Mouse (Mus musculus) CH12.LX (cell line): Measurements from ENCODE around the gene Gm45623.

ENCODE experiments used
- CHD1 ChIP-seq: IDR thresholded peaks from 2 replicates; pipeline ENCODE4 v1.6.1; 2012; ENCODE audit warnings: low read depth, low read length, improper control_type of control experiment, inconsistent platforms
- CTCF ChIP-seq, 2 experiments: IDR thresholded peaks in 1 of 2; conservative IDR thresholded peaks in 1 of 2; 2 replicates each; pipeline ENCODE4 v1.5.1; 2011 to 2012; ENCODE audit warnings: low read depth in 2 of 2, low read length in 2 of 2, improper control_type of control experiment in 1 of 2, inconsistent platforms in 1 of 2, mild to moderate bottlenecking in 1 of 2, moderate library complexity in 1 of 2
- ETS1 ChIP-seq: conservative IDR thresholded peaks from 2 replicates; pipeline ENCODE4 v1.6.1; 2012; ENCODE audit warnings: low read depth, mild to moderate bottlenecking, inconsistent platforms, low read length, improper control_type of control experiment, moderate library complexity
- MAX ChIP-seq: IDR thresholded peaks from 2 replicates; pipeline ENCODE4 v1.6.1; 2011; ENCODE audit warnings: low read length, improper control_type of control experiment
- MEF2A ChIP-seq: IDR thresholded peaks from 2 replicates; pipeline ENCODE4 v1.6.1; 2014; ENCODE audit warnings: low read depth, mild to moderate bottlenecking, inconsistent platforms, low read length, improper control_type of control experiment, borderline replicate concordance
- MYC ChIP-seq: IDR thresholded peaks from 2 replicates; pipeline ENCODE4 v1.6.1; 2011; ENCODE audit warnings: low read depth, mild to moderate bottlenecking, improper control_type of control experiment, low read length
- POLR2A ChIP-seq: IDR thresholded peaks from 2 replicates; pipeline ENCODE4 v1.6.1; 2011; ENCODE audit warnings: low read depth, mild to moderate bottlenecking, improper control_type of control experiment, low read length
- SMC3 ChIP-seq: IDR thresholded peaks from 2 replicates; pipeline ENCODE4 v1.6.1; 2011; ENCODE audit warnings: low read depth, low read length, improper control_type of control experiment
- TBP ChIP-seq: conservative IDR thresholded peaks from 2 replicates; pipeline ENCODE4 v1.6.1; 2011; ENCODE audit warnings: low read depth, low read length, improper control_type of control experiment
- UBTF ChIP-seq: IDR thresholded peaks from 2 replicates; pipeline ENCODE4 v1.6.1; 2012; ENCODE audit warnings: low read depth, mild to moderate bottlenecking, inconsistent platforms, low read length, improper control_type of control experiment, moderate library complexity
- USF2 ChIP-seq: conservative IDR thresholded peaks from 2 replicates; pipeline ENCODE4 v1.6.1; 2011; ENCODE audit warnings: low read depth, low read length, improper control_type of control experiment
- ZNF384 ChIP-seq: IDR thresholded peaks from 2 replicates; pipeline ENCODE4 v1.6.1; 2012; ENCODE audit warnings: low read depth, low read length, improper control_type of control experiment, inconsistent platforms

DNA sequence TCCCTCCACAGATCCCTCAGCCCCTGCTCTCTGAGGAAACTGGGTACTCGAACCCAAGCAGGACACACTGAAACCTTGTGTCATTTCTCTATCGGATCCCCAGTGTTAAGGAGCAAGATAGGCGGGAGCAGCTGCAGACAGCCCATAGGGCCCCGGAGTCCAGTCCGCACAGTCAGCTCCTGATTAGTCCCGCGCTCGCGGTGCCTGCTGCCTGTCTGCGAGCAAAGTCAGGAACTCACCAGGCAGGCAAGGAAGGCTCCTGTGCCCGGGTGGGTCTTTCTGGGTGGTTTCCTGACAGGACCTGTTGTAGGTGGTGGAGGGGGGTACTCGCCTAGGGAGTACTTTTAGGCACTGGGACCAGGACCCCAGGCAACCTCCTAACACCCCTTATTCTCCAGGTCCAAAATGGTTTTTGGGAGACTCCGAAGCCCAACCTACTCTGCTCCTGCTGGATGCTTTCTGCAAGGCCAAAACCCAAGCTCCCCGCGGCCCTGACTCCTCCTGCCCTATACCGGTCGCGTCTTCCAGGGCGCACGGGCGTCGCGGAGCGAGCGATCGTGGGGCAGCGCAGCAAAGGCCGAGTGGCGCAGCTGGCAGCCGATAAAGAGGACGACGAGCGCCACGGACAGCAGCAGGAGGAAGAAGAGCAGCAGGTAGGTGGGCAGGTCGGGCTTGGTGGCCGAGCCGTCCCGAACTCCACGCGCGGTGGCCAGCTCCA is 994 bp downstream of the Gm45623 start:
- TF ChIP-seq UBTF (no peak), POLR2A (no peak), TBP (no peak), SMC3 (no peak), CTCF (conservative IDR thresholded peaks at IDR 0.05 in 1 of 2, IDR thresholded peaks at IDR 0.05 in 1 of 2; ENCODE audit: low read depth in 2 of 2, low read length in 2 of 2) (no peak), ZNF384 (no peak), MEF2A (no peak), MYC (no peak), ETS1 (no peak), MAX (no peak), CHD1 (no peak), USF2 (no peak)
